Mouse (Mus musculus): ENCODE data around the gene Poldip3.

Gene Poldip3

DNA sequence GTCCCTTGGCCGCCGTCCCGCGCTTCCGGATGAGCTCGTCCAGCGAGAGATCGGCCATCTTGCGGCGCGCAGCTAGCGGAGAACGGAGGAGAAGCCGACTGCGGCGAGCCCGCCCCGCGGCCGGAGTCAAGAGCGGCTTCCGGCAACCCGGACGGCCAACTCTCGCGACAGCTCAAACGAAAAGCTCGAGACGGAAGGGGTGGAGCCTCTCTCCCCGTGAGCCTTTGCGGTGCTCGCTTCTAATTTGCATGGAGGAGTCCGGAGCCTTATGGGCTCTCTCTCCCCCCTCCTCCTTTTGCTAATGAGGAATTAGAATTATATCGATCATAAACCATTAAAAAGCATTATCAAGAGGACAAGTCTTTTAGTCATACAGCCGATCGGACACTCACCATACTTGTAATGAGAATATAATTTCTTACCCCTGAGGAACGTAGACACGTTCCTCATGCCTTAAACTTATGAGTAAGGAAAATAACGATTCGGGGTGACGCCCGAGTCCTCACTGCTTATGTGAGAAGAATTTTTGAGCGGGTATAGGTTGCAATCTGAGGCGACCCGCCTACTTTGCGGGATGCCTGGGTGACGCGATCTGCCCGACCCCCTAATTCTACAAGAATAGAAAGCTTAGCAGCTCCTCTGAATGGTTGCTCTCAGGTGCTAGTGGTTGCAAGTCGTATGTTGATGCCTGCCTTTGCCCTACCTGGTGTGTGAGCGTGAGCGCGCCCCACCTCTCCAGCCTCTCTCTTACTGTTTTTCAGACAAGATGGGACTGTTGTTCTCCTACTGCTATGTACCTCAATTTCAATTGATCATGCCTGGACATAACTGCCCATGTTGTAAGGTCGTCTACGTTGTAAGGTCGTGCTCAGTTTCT lies at the start of gene Poldip3:
Poldip3 (minus strand) TSS at position 189 of the 877 bp plus-strand sequence.
- DNase-seq: peak; percentile 98

DNA sequence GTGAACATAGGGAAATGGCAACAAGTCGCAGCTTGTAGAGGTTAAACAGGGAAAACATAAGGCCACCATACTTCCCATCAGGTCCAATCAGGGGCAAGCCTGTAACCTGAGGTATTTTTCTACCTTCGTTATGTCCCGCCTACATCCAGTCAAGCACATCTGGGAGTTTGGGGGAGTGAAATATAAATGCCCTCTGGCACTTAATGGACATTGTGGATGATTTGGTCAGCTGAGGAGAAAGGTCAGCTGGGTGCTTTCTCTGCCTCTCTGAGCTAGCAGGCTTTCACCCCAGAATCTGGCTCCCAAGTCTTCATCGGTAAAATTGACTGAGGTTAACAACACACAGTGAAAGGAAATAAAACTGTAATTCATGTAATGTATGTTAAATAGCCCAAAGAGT lies 44.2 kb upstream of the Poldip3 start:
- DNase-seq: no peak

DNA sequence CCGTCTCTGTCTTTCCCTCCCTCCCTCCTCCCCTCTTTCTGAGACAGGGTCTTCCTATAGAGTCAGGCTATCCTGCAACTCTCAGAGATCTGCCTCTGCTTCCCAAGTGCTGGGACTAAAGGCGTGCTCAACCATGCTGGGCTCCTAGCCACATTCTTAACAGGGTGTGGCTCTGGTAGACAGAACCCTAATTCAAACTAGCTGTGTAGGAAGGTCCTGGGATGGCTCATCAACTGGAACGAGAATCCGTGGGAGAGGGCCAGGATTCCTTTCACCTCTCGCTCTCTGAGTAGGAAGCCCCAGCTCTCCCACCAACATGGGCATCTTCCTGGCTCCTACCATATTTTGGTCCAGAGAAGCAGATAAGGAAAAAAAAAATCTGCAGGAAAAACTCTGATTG lies 33.2 kb upstream of the Poldip3 start:
- DNase-seq: no peak

DNA sequence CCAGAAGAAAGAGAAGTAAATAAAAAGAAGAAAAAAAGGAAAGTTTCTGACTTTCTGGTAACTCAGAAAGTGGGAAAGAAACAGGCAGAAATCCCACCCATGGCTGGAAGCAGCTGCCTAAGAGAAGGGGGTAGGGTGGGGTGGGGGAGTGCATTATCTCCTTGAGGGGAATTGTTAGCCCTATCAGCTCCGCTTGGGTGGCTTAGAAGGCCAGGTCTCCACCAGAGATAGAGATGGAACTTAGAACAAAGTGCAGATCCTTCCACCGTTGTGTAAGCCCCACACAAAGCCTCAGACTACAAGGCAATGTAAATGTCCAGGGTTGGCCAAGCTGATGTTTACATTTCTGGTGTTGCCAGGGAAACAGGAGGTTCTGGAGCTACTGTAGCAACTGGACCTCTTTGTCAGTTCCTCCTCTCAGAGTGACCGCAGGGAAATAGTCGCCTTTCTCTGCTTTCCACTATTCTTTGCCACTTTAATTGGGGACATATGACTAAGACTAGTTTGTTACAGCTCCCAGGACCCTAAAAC lies 32.7 kb upstream of the Poldip3 start:
- no peak for DNase-seq

DNA sequence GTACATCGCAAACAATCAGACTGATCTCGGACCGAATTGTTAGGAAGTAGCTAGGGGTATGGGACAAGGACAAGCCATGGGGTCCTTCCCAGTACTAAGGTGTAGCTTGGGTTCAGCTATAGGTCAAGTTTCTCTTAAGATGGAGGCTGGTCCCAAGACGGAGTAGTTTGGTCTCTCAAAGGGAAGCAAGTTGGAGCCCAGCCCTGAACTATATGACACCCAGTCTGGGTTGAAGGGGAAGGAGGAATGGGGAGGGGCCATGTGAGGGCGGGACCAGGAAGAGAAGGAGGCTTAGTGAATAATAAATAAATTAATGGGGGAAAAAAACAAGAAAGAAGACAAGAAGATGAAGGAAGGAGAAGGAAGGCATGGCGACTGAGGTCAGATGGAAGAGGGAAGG lies 30.8 kb upstream of the Poldip3 start:
- DNase-seq: no peak

DNA sequence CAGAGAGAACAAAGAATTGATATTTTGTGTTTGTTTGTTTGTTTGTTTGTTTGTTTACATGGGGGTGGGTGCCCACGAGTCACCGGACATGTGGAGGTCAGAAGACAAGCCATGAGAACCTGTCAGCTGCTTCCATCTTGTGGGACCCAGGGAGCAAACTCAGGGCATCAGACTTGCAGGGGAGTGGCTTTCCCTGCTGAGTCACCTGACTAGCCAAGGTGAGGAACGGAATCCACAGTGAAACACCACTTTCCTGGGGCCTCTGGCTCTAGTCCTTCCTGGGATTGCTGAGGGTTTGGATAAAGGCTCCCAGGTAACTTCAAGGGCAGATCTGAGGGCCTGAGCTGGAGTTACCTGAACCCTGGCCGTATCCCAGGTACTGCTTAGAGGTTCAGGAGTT lies 27.5 kb upstream of the Poldip3 start:
- no peak for DNase-seq

DNA sequence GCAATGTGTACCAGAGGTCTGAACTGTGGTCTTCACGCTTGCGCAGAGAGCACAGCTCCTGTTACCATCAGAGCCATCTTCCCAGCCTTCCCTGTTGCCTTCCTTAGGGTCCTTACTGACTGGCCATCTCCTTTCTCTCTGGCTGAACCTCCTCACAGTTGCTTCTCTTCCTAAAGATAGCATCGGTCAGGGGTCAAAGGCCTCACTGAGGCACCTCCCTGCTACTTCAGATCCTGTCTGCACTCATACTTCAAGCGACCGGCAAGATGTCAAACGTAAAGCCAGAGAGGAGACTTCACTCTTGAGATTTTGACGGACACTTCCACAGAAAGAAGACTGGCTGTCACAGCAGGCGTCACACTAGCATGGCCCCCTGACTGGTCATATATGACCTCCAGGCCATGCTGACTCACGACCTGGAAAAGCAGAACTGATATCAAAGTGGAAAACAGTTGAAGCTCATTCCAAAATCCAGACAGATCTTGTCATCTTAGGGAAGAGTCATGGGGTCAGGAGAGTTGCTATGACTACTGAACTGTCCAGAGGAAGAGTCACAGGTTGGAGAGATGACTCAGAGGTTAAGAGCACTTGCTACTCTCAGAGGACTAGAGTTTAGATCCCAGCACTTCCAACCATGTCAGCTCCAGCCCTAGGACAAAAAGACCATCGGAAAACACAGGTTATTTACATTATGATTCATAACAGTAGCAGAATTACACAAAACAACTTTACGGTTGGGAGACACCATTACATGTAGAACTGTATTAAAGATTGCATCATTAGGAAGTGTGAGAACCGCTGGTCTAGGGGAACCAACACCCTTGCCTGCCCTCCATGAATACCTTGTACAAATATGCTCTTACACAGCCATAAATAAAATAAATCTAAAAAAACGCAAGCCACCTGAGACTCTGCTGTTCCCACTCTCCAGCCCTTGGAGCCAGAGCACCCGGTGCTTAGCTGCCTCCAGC lies 25.0 kb upstream of the Poldip3 start:
- peak; percentile 6 for DNase-seq

DNA sequence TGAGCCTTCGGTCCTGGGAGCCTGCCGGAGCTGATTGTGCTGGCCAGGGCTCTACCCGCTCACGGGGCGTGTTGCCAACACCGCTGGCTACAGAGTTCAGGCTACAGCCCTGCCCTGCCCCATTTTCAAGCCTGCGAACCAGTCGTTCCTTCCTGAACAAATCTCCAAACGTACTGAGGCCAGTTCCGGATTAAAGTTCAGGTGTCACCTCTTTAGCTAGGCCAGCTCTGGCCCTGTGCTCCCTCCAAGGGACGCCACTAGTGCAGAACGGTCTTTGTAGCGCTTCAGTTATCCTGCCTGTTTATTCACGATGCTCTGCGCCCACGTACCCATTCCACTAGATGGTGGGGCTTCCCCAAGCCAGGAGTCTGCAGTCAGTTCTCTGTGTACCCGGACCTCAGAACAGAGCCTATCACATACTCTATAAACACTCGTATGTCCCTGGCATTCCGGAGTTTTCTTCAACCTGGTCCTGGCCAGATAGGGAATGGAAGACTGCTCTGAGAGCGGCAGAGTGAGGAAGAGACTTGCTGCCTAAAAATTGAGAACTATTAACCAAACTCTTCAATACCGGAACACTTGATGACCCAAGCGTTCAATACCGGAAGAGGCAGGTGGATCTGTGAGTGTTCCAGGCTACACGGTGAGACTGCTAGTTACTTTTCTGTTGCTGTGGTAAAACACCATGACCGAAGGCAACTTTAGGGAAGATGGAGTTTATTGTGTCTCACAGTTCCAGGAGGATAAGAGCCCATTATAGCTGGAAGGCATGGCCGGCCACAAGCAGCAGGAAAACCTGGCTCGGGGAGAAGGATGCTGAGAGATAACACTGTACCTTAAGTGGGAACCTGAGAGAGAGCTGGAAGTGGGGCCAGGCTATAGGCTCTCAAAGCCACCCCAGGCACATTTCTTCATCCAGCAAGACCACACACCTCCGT lies 23.6 kb upstream of the Poldip3 start, which contains the start of gene Cyb5r3:
Cyb5r3 (minus strand) TSS at position 101 of the 938 bp plus-strand sequence.
- DNase-seq: peak; percentile 6

DNA sequence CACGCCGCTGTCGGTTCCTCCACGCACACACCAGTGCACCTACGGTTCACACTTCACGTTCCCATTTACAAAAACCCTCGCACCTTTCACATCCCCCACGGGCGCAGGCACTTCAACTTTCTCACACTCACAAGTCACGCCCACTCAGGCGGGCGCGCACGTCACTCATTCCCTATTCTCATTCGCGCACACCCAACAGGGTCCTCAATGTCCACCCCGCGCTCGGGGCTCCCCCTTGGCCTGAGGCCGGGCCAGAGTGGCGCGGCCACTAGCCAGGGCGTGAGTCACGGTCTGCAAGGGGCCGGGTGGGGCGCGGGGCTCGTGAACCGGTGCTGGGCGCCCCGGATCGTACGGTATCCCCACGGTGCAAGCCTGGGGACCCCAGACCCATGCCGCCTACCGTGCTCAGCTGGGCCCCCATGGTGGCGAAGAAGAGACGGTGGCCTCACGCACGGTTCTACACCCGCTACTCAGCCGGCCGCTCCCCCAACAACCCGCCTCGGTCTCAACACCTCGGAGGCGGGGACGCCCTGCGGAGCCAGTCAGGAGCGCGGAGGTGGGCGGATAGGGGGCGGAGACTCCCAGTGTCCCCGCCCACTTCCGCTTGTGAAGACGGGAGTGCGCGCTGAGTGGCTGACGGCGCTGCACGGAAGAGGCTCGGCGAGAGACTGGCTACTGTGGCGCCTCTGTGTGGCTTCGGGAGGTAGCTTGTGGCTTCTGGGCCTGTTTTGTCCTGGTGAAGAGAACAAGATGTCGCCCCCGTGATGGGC lies 22.7 kb upstream of the Poldip3 start:
- DNase-seq: peak; percentile 97

DNA sequence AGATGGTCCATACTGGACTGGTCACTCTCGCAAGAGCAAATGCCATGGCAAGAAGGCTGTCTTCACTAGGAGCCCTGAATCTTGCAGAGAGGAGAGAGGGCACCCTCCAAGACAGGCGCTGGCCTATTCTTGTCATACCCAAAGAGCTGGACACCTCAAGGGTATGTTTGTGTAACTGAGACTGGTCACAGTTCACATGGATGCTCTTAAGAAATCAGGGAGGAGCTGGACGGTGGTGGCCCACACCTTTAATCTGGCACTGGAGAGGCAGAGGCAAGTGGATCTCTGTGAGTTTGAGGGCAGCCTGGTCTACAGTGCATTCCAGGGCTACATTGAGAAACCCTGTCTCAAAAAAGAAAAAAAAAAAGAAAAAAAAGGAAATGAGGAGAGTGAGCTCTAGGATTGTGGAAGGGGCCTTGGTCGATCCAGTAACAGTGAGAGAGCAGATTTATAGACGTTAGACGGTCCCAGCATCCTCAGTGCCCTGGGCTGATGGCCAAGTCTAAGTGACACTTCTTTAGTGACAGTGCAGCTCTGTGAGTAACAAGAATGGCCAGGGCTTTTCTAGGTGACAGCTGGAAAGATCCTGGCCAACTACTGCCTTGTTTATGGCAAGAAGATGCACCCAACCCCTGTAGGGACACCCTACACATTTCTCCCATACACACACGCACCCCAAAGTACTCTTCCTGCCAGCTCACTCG lies 21.9 kb upstream of the Poldip3 start:
- no peak for DNase-seq

DNA sequence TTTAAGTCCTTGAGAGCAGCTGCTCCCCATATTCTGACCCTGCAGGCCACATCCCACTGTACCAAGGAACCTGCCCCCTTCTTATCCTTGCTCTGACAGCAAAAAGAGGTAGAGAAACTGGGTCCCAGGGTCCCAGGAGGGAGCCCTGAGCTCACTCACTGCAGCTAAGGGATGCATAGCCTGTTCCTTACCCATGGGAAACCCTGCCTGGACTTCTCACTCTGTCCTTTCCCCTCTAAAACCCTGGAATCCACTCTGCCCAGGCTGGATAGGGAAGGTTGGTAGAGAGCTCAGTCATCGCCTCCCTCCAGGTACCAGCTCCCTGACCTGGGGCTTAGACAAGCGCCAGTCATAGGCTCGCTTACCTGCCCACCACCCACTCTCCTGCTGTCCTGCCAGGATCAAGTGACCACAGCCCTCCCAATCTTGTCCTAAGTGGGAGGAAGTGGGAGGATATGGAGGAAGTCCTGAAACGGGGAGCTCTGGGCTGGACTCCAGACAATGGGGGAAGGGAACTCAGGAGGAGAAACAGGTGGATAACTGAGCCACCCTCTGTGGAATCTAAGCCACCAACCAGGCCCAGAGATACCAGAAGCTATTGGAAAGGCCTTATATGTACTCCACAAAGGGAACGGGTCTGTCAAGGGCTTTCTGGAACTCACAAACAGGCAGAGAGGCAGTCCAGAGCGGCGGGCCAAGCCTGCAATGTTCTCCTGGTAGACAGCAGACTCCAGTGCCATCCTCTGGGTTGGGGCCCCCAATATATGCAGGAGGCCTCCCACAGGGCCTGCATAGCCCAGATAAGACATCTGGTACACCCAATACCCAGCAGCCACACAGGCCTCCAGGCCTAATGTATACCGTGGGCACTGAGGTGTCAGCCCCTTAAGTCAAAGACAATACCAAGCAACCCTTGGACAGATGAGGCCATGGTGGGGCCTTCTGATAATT lies 20.9 kb upstream of the Poldip3 start:
- peak; percentile 40 for DNase-seq

DNA sequence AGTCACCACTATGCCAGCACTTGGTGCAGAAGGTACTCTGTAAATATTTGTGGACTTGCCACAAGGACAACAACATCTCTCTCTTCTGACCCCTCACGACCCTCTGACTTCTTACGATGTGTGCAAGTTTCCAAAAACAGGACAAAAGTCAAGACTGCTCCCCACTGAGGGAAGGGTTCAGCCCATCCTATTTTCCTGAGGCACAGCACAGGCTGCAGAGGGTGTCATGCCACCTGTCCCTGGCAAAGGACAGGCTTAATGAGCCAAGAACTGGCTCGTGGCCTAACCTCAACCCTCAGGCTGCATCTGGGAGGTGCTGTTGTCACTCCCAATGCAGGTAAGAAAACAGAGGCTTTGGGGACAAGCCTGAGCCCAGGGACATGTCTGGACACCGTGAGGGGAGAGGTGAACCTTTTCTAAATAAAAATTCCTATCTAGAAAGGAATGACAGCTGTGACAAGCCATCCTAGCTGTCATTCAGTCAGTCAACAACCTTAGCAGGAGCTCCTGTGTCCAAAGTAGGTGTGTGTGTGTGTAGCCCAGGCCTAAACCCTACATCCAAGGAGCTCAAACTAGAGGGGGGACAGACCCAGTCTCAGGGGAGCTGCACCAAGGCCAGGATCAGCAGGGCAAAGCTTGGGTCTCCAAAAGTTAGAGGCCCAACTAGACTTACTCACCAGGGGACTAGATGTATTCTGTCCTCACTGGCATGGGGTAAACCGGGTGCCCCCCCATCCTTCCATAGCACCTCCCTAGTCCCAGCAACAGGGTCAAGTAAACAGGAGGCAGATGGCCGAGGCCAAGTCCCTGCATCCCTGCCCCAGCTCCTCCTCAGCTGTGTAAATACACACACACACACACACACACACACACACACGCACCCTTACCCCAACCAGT lies 19.9 kb upstream of the Poldip3 start:
- DNase-seq: peak; percentile 76

DNA sequence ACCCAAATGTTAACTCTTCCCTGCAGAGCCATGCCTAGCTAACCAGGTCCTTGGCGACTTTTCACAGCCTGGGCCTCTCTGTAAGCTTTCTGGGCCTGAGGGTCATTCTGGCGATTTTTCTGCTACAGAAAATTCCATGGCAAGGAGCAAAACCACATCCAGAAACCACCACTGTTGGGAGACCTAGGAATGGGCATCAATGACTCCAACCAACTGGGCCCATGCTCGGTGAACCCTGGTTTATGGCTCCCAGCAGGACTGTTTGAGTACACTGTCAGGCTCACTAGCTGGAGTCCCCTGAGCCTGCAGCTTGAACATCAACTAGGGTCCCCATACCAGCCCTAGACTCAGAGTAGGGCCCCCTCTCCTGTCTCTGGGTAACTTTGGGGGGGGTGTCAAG lies 19.1 kb upstream of the Poldip3 start:
- no peak for DNase-seq

DNA sequence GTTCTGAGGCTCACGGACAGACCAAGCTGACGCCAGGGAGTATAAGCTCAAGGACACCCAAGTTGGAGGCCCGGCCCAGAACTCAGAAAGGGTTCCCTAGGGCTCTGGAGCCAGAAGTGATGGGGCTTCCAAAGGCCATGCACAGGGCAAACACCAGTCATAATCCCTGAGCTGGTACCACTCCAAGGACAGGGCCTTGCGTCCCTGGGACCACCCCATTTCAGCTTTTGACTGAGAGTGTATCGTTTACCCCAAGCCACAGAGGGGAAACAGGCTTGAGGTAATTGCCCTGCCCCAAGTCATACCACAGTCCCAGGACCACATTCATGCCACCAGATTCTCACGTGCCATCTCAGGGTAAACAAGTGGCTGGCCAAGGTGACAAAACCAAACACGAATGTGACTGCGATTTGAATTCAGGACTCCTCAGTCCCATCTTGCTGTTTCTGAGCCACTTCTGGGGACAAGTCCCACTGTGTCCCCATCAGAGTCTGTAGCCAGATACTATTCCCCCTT lies 18.4 kb upstream of the Poldip3 start:
- DNase-seq: no peak

DNA sequence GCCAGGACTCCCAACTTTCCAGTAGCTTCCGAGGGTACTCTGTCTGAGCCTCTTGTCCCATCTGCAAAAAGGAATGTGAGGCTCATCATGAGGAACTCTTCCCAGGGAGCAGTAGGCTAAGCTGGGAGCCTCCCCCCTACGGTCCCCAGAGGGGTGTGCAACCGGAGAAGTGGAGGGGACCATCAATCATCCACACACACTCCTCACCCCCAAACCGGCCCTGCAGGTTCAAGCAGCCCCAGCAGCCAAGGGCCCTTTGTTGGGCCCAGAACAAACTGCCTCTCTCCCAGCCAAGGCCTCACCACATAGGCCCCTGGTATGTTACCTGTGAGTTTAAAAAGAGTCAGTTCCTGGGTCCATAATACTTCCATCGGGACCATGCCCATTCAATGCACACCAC lies 17.9 kb upstream of the Poldip3 start:
- no peak for DNase-seq

DNA sequence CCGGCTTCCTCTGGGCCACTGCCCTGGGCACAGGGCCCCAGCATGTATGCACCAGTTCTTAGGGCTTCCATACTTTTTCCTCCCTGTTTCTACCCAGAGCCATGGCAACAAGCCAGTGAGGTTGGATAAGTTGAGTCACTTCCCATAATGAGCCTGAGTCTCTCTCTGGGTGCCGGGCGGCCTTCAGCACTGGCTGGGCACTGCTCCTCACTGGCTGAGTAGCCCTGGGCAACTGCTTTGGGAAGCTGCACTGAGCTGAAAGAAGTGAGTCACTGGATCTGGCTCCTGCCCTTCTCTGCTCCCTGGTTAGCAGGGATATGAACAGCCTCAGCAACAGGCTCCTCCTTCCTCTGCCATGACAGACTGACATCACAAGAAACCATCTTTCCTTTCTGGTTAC lies 17.5 kb upstream of the Poldip3 start:
- DNase-seq: no peak

DNA sequence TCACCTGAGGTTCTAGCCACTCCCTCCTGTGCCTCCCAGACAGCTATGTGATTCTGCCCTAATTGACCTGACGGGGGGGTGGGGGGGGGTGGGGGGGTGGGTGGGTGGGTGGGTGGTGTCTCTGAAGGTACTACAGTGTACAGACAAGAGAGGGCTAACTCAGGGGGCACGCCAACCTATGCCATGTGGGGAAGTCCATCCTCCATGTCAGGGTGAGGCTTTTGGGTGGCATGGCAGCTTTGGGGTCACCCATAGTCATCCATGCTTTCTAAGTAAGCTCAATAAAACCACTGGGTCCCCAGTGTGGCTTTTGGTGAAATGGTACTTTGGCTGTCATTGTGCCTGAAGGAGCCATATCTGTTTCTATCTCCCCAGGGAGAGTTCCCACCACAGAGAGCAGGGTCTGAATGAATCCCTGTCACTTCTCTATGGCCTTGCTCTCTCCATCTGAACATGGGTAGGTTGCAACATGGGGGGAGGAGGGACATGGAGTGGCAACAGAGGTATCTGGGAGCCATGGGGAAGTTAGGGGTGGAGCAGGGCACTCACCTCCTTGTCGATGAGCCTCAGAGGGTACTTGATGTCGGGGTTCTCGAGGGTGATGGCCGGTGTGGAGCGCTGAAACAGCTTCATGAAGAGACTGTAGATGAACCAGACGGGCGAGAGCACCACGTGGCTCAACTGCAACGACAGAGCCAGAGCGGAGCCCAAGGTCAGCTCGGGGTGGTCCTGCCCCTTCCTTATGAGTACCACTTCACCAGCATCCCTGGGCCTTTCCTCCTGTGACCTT lies 16.5 kb upstream of the Poldip3 start:
- DNase-seq: no peak
